Mouse (Mus musculus): ENCODE measurements around the gene Pbx2.

DNA sequence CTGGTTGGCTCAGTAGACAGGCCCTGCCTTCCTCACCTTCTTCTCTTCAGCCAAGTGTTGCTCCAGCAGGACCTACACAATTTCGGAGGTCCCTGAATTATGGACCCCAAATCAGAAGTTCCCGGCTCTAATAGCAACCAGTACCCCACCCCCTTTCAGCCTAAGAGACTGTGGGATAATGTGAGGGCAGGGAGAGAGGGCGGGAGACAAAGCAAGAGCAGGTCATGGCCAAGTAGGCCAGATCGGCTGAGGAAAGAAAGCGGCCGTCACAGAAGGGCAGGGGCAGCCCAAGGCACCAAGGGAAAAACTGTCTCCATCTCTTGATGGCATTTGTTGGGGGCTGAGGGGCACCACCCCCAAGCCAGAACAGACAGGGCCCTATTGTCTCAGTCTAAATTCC lies 24.8 kb downstream of the Pbx2 start, which contains the start of gene Egfl8:
- TF ChIP-seq CTCF (IDR thresholded peaks at IDR 0.05; ENCODE audit: control insufficient read depth, insufficient read depth, insufficient read length) (no peak), USF1 (IDR thresholded peaks at IDR 0.05; ENCODE audit: low read depth) (no peak), MAX (IDR thresholded peaks at IDR 0.05) (no peak), MYOG (IDR thresholded peaks at IDR 0.05; ENCODE audit: control insufficient read depth, extremely low read depth, insufficient read length) (no peak), MYOD1 (IDR thresholded peaks at IDR 0.05; ENCODE audit: control insufficient read depth, insufficient read length, low read depth) (no peak), CEBPB (IDR thresholded peaks at IDR 0.05; ENCODE audit: low read depth) (no peak)
